Mouse (Mus musculus): Measurements from ENCODE around the gene Spint3.

- no peak for TF ChIP-seq CTCF (IDR thresholded peaks at IDR 0.05; ENCODE audit: borderline replicate concordance, insufficient read depth, low read length)
- TF ChIP-seq POLR2A (IDR thresholded peaks at IDR 0.05; ENCODE audit: low read depth, low read length) = no peak
Measured at GRCm38 (mm10) chr2:164528557-164528956, 44.7 kb downstream of the Spint3 start.
